Mouse (Mus musculus) sigmoid colon, adult 10 weeks (tissue): Measurements from ENCODE around the gene Mynn. TPM values are rescaled to one million over a fixed set of nuclear protein-coding genes. Genes with fewer than 3 reads are reported as not detected.

Source experiments
- polyA plus RNA-seq: library from polyadenylated mRNA; stranded (reverse); fragments of 350-450 nt; fragmentation: Illumina TruSeq; extraction: RNeasy Lipid Tissue Mini Kit (QIAGEN cat#74804); gene quantifications from one replicate; pipeline ENCODE4 v1.2.3, GENCODE M21; 2014; ENCODE audit warnings: low read depth, low replicate concordance

The Mynn gene
- 38.6 TPM for polyA plus RNA-seq

GRCm38 (mm10) chr3:30602065-30602739 is at the start of gene Mynn:
Gene Mynn, plus strand, starts transcription at chr3:30602065.

GRCm38 (mm10) chr3:30599711-30600545 is 1.9 kb upstream of the Mynn start, which contains the start of gene Actrt3:
Gene Actrt3, minus strand, starts transcription at chr3:30599939.

GRCm38 (mm10) chr3:30644207-30644606 is 42.3 kb downstream of the Mynn start, which contains the start of gene Lrriq4:
Gene Lrriq4, plus strand, starts transcription at chr3:30644507.

GRCm38 (mm10) chr3:30647440-30648090 is 45.7 kb downstream of the Mynn start, which contains the start of gene Lrrc34:
Gene Lrrc34, minus strand, starts transcription at chr3:30647869.

Other genes starting within 250 kb of the Mynn start
- 107 TPM for gene Mecom, start 54.1 kb upstream of the Mynn start, polyA plus RNA-seq
- gene Actrt3, start 2.1 kb upstream of the Mynn start, polyA plus RNA-seq = not detected
- gene Lrriq4, start 42.4 kb downstream of the Mynn start, polyA plus RNA-seq = not detected
- gene Lrrc34, start 45.8 kb downstream of the Mynn start, polyA plus RNA-seq = 0.22 TPM
- 28.7 TPM for gene Lrrc31, start 97.8 kb downstream of the Mynn start, polyA plus RNA-seq
- gene Samd7, start 144.2 kb downstream of the Mynn start, polyA plus RNA-seq = not detected
- 187 TPM for gene Sec62, start 190.8 kb downstream of the Mynn start, polyA plus RNA-seq